Mouse (Mus musculus): Measurements from ENCODE around the gene Foxg1.

- TF ChIP-seq CTCF (IDR thresholded peaks at IDR 0.05; ENCODE audit: extremely low read depth, insufficient read depth, insufficient read length, insufficient replicate concordance), result no peak
- no peak for TF ChIP-seq POLR2A (IDR thresholded peaks at IDR 0.05; ENCODE audit: low read depth, low read length)
These were observed 3.5 kb upstream of the Foxg1 start for GRCm38 (mm10) chr12:49378920-49379319.

Measured in spleen, adult 2 months (tissue).